8 mouse cellular contexts compared by ENCODE assay signal in the genomic region with DNA sequence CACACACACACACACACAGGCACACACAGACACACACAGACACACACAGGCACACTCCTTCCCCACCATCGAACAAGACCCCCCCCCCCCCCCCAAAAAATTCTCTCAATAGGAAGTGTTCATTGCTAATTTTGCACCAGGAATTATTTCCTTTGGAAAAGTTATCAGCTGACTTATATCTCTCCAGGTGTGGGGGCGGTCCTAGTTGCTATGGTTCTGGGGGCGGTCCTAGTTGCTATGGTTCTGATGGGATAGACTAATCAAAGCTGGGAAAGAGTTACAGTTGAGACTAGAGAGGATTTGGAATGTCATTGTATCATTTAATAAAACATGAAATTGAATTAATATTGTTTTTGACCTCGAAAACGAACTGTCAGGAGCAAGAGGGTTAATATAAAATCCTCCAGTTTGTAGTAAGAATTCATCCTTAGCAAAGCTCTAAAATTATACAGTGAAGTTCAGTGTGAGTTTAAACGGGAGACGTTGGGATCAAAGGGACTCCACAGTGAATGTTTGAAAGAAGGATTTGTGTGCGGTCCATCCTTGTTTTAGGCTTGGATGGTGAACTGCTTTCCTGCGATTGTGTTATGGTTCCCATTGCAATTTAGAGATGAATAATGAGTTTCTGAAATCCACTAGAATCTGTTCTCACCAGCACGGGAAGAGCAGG. TPM values are rescaled to one million over a fixed set of nuclear protein-coding genes. Genes with fewer than 3 reads are reported as not detected.
DNase-seq lines count a peak whose midpoint lies in the region; ATAC-seq lines count a peak whose summit lies in the region.

No protein-coding gene starts in this region.

- peak overlapping the region; percentile 18; the same call in 1 of the 2 replicates for H3K9ac ChIP-seq in lung, embryonic 15.5 days
- H3K9ac ChIP-seq in limb, embryonic 12.5 days (replicated peaks) = peak overlapping the region; percentile 40; the same call in 1 of the 2 replicates
- no peak overlapping the region for H3K9ac ChIP-seq in stomach, embryonic 14.5 days (replicated peaks; ENCODE audit: low read depth, low read length)

- no peak overlapping the region for H3K27ac ChIP-seq in lung, embryonic 15.5 days
- H3K27ac ChIP-seq in limb, embryonic 12.5 days = no peak overlapping the region
- peak overlapping the region; percentile 64 for H3K27ac ChIP-seq in stomach, embryonic 14.5 days (ENCODE audit: low read length)

- H3K4me3 ChIP-seq in lung, embryonic 15.5 days = peak overlapping the region; percentile 27
- peak overlapping the region; percentile 31 for H3K4me3 ChIP-seq in limb, embryonic 12.5 days (replicated peaks)
- H3K4me3 ChIP-seq in stomach, embryonic 14.5 days (ENCODE audit: low read depth, low read length) = peak overlapping the region; percentile 19

- DNase-seq in cerebellum, postnatal 10 days = peak; percentile 21 to 48
- DNase-seq in cerebellum, postnatal 14 days = no peak
- DNase-seq in lung, postnatal 36 days = no peak
- no peak for DNase-seq in adrenal gland, postnatal 4 days (ENCODE audit: low spot score in 2 of 2)
- no peak for DNase-seq in cerebellum, adult 18-20 months

- whole genome bisulfite sequencing in lung, embryonic 15.5 days = 28% methylated on average over 10 of the region's 10 CpGs
- WGBS in limb, embryonic 12.5 days = 39% methylated on average over 10 of the region's 10 CpGs
- 26% methylated on average over 10 of the region's 10 CpGs for WGBS in stomach, embryonic 14.5 days

- peaks cover 9% of the 10 kb centered on the region for H3K4me1 ChIP-seq in lung, embryonic 15.5 days
- H3K4me1 ChIP-seq in limb, embryonic 12.5 days (replicated peaks) = peaks cover 4% of the 10 kb centered on the region; the same call in 1 of the 2 replicates
- peaks cover 2% of the 10 kb centered on the region; the same call in 1 of the 2 replicates for H3K4me1 ChIP-seq in stomach, embryonic 14.5 days (ENCODE audit: control insufficient read depth, insufficient read depth, low read length)

- H3K9me3 ChIP-seq in lung, embryonic 15.5 days = no peaks in the 10 kb centered on the region
- no peaks in the 10 kb centered on the region for H3K9me3 ChIP-seq in limb, embryonic 12.5 days
- H3K9me3 ChIP-seq in stomach, embryonic 14.5 days (ENCODE audit: control insufficient read depth, low read depth, low read length) = no peaks in the 10 kb centered on the region

- no peaks in the 10 kb centered on the region for H3K36me3 ChIP-seq in lung, embryonic 15.5 days
- no peaks in the 10 kb centered on the region for H3K36me3 ChIP-seq in limb, embryonic 12.5 days
- no peaks in the 10 kb centered on the region for H3K36me3 ChIP-seq in stomach, embryonic 14.5 days (ENCODE audit: control insufficient read depth, insufficient read depth, low read length)

- no peak for ATAC-seq in lung, embryonic 15.5 days (ENCODE audit: borderline replicate concordance, extremely low read depth, low FRiP score, low TSS enrichment)
- ATAC-seq in limb, embryonic 12.5 days (ENCODE audit: insufficient number of reproducible peaks, insufficient read depth, low FRiP score, low TSS enrichment, low read depth) = no peak
- ATAC-seq in stomach, embryonic 14.5 days (ENCODE audit: insufficient number of reproducible peaks, insufficient read depth, low FRiP score, low read depth) = peak; percentile 57; the same call in 1 of the 2 replicates

- peak overlapping the region; percentile 61 for H3K4me2 ChIP-seq in lung, embryonic 15.5 days
- peak overlapping the region; percentile 54 for H3K4me2 ChIP-seq in limb, embryonic 12.5 days
- peak overlapping the region; percentile 44 for H3K4me2 ChIP-seq in stomach, embryonic 14.5 days (replicated peaks; ENCODE audit: low read depth, low read length)

- H3K27me3 ChIP-seq in lung, embryonic 15.5 days = 0 out of 2 replicates have a peak, but pooled peaks cover 3% of the 10 kb centered on the region
- peaks cover 8% of the 10 kb centered on the region; the same call in 1 of the 2 replicates for H3K27me3 ChIP-seq in limb, embryonic 12.5 days
- no peaks in the 10 kb centered on the region for H3K27me3 ChIP-seq in stomach, embryonic 14.5 days (ENCODE audit: control insufficient read depth, insufficient read depth, low read length)

RNA-seq across cellular contexts. Expression of a gene that starts 4.0 kb away (rescaled TPM):
- polyA plus RNA-seq in lung, embryonic 15.5 days (2015; fragmentation: Nextera tagmentation; extraction: Ambion mirVana) = not detected in 2 replicates
- polyA plus RNA-seq in limb, embryonic 12.5 days (2016; fragmentation: Nextera tagmentation; extraction: Ambion mirVana) = not detected in 2 replicates
- not detected in 2 replicates for polyA plus RNA-seq in stomach, embryonic 14.5 days (2014; fragmentation: Nextera tagmentation; extraction: Ambion mirVana)
- total RNA-seq in adrenal gland, postnatal 4 days (2021) = not detected

Comparison
In these comparisons a context has a peak if more than half of its experiments do, and no peak if none do; other contexts are left out.
1. DNase-seq: peak in cerebellum, postnatal 10 days (2 of 2); none in cerebellum, postnatal 14 days (0 of 2), lung, postnatal 36 days (single experiment), adrenal gland, postnatal 4 days (0 of 2) and cerebellum, adult 18-20 months (0 of 2).
2. Peak in every context shown above with its lines, with median percentiles within 50 percentile points of each other: H3K4me2 ChIP-seq and H3K4me3 ChIP-seq.